Mouse (Mus musculus): ENCODE data around the gene Aimp2. TPM values are rescaled to one million over a fixed set of nuclear protein-coding genes. Genes with fewer than 3 reads are reported as not detected.

Gene Aimp2
- 20.7 and 73.7 TPM in 2 replicates for polyA plus RNA-seq (2012; ENCODE audit: low replicate concordance)

DNA sequence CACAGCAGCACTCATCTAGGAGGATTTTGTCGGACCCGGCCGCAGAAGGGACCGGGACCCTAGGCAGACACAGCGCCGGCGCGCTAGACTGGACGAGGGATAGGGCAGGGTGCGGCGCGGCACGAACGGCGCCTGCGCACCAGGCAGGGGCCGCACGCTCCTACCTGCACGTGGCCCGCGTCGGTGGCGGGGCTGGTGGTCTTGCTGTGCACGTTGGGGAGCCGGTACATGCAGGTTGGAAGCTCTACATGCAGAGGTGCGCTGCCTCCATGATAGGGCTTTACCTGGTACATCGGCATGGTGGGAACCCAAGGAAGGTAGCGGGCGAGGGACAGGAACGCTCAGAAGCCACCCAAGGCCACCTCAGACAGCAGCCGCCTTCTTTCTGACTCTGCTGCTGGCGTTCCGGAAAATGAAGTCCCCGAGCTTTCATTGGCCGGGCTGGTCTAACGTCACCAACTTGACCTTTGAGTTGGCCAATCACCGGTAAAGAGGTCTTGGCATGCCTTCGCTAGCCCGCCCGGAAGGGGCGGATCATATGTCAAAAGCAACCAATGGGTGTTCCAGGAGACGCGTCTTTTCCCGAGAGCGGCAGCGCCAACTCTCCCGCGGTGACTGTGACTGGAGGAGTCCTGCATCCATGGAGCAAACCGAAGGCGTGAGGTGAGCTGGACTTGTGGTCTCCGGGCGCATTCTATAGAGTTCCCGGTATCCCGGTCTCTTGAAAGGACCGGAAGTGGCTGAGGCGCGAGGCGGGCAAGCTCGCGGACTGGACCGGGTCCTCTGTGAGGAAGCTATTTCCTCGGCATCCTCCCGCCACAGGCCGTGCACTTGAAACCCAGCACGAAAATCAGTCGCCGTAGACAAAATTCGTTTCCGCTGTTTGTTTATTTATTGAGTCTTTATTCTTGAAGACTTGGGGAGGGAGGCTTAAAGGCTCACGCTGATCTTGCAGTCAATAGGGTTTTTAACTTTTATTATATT is at the start of gene Aimp2, which contains the start of gene Pms2:
TSS of gene Aimp2 (minus strand) at position 431 of the 984 bp plus-strand sequence.
TSS of gene Pms2 (plus strand) at position 548 of the 984 bp plus-strand sequence.

DNA sequence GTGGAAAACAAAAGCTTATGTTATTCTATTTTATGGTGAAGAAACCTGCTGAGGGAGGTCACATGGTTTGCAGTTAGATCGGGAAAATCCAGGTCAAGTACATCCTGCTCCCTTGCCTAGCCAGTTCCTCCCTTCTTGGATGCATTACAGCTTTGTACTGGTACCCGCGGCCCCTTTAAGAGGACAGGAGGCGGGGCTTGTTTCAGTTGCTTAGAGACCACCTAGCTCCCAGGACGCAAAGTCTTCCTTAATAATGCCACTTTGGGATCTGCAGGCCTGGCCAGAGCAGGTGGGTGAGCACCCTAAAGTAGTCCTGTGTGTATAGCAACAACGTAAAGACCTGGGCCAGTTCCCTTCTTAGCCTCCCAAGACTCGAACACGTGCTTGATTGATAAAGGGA is 23.2 kb upstream of the Aimp2 start, which contains the start of gene Rsph10b:
TSS of gene Rsph10b (plus strand) at position 205 of the 400 bp plus-strand sequence.

DNA sequence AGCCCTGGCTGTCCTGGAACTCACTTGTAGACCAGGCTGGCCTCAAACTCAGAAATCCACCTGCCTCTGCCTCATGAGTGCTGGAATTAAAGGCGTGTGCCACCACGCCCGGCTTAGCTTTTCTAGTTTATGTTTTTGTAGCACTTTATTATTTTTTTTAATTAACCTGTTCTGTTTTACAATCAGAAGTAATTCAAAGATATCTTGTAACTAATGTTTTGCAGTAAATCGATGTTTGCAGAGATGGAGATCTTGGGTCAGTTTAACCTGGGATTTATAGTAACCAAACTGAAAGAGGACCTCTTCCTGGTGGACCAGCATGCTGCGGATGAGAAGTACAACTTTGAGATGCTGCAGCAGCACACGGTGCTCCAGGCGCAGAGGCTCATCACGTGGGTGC is 18.2 kb upstream of the Aimp2 start, which contains the start of gene Gm42421:
TSS of gene Gm42421 (plus strand) at position 301 of the 400 bp plus-strand sequence.

DNA sequence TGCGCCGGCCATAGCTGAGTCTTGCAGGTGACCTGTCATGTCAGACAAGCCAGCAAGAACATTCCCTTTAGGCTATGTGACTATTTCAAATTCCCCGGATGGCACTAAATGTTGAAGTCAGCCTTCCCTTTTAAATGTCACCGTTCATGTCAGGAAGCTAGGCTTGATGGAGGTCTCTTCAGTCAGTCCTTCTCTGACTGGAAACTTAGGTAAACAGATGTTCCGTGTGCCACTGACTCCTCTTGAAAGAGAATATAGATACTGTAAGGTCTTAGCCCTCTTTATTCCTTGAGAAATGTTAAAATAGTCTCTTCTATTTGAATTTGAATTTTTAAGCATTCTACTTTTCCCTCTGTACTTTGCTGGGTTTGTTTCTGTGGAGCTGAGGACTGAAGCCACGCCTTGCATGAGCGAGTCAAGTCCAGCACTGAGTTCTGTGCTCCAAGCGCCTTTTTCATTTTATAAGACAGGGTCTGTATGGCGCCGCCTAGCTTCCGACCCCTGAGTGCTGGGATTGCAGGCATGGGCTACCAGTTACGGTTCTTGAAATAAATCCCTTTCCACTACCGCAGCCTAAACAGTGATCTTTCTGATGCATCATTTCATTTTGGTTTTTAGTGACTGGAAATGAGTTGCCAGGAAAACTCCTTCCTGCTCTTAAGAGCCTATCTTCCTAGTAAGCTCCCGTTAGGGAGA is 11.9 kb downstream of the Aimp2 start, which contains the start of gene Ankrd61:
TSS of gene Ankrd61 (minus strand) at position 51 of the 696 bp plus-strand sequence.

Other genes starting within 250 kb of the Aimp2 start
- 12.4 and 28.1 TPM in 2 replicates for gene Usp42, start 177.6 kb downstream of the Aimp2 start, polyA plus RNA-seq (2012; ENCODE audit: low replicate concordance)
- gene Eif2ak1, start 92.1 kb downstream of the Aimp2 start, polyA plus RNA-seq (2012; ENCODE audit: low replicate concordance): 31.7 and 35.8 TPM in 2 replicates
- gene Ankrd61, start 12.2 kb downstream of the Aimp2 start, polyA plus RNA-seq (2012; ENCODE audit: low replicate concordance): 0.27 TPM in 1 of 2 replicates, not detected in the other
- 0.57 and 1.4 TPM in 2 replicates for gene Pms2, start 117 bp upstream of the Aimp2 start, polyA plus RNA-seq (2012; ENCODE audit: low replicate concordance)
- not detected in 2 replicates for gene Gm42421, start 18.3 kb upstream of the Aimp2 start, polyA plus RNA-seq (2012; ENCODE audit: low replicate concordance)
- gene Rsph10b, start 23.2 kb upstream of the Aimp2 start, polyA plus RNA-seq (2012; ENCODE audit: low replicate concordance): not detected in 2 replicates
- 78.6 and 79.1 TPM in 2 replicates for gene Ccz1, start 105.0 kb upstream of the Aimp2 start, polyA plus RNA-seq (2012; ENCODE audit: low replicate concordance)
- gene Ocm, start 116.8 kb upstream of the Aimp2 start, polyA plus RNA-seq (2012; ENCODE audit: low replicate concordance): not detected in 2 replicates
- gene Lmtk2, start 190.6 kb upstream of the Aimp2 start, polyA plus RNA-seq (2012; ENCODE audit: low replicate concordance): 11.0 and 19.8 TPM in 2 replicates